Mouse (Mus musculus): ENCODE results near the gene Ppm1l.
A peak's percentile ranks its signal among the peaks of the same experiment; 100 is the strongest.
"Not testable (repeated sequence)": the region's sequence is repeated elsewhere in the genome, so short reads cannot be mapped to it uniquely, and the experiment has no call there.

Ppm1l gene

DNA sequence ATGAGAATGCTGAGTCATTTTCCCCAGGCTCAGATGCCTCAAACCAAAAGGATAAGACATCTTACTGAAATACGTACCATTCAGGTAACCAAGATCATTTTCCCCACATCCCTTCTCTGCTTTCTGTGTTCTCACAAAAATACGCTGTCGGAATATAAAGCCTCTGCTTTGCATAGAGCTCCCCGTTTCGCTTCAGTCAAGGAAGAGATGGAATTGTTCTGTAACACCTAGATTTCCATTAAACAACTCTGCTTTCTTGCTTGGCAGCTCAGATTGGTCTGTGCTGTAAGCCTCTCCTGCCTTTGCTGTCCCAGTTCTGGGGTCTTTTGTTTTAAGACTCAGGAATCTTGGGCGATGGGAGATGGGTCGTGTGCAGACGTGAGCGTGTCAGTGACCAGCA, 51.3 kb downstream of the Ppm1l start:
- DNase-seq (ENCODE audit: low spot score in 2 of 2) = no peak

DNA sequence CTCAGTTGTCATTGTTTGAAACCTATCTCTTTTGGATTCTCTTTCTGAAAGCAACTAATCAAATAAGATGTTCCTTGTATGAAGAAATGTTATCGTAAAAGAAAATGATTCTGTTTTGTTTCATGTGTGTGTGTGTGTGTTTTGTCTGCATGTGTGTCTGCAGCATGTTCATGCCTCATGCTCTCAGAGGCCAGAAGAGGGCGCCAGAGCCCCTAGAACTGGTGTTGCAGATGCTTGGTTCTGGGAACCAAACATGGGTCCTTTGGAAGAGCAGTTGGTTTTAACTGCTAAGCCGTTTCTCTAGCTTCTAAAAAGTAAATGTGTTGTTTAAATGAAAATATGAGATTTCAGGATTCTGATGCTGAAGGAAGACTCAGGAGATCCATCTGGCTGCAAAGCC, 56.1 kb downstream of the Ppm1l start:
- DNase-seq (ENCODE audit: low spot score in 2 of 2) = no peak

DNA sequence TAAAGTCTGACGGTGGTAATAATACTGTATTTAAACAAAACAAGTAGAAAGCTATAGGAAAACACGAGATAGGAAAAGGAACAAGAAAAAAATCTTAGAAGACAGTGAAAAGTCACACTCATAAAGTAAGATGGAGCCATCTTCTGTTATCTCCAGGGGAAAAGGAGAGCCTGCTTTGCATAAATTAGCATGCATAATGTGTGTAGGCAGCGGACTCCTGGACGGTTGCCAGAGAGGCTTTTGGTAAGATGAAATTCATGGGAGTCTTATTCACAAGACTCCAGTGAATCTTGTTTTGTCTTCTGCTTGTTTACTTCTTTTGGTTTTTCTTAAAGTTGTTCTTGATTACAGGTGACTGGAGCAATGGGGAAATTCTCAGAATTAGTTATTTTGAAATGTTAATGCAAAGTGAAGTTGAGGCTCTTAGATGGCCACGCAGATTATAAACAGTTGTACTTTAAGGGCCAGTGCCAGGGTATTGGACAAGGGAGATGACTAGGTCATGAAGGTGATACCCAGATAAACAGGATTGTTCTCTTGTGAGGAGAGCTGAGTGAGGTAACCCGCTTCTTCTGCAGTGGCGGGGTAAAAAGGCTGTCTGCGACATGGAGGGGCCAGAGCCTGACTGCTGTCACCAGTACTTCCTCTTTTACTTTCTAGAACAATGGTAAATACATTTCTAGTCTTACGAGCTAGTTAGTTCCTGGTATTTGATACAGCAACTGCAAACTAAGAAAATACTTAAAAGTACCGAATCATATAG, 57.1 kb downstream of the Ppm1l start:
- DNase-seq (ENCODE audit: low spot score in 2 of 2) = peak in 1 of 2 experiments; percentile 73

DNA sequence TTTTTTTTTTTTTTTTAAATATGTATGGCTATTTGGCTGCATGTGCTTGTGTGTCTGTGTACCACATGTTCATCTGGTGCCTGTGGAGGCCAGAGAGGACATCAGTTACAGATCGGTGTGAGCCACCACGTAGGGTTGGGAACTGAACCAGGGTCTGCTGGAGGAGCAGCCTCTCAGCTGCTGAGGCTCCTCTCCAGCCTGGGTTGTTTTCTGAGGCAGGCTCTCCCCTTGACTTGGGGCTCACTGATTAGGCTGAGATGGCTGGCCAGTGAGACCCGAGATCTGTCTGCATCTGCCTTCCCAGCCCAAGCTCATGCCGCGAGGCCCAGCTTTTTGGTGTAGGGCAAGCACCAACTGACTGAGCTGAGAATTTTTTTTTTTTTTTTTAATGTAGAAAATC, 57.9 kb downstream of the Ppm1l start:
- no peak for DNase-seq (ENCODE audit: low spot score in 2 of 2)

DNA sequence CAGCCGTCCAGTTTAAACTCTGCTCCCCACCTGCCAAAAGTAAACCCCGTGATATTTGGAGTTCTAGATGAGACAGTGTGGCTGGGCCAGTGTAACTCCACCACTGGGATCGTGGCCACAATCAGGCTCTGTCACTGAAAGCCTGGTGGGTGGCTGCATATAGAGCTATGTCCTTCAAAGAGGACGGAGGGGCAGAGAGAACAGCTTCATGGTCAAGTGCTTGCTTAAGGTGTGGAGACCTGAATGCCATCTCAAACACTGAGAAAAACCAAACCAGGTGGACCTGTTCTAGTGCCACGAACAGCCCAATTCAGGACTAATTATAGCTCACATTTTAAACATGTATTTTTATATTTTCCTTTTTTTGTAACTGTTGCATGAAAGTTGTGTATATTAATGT, 58.3 kb downstream of the Ppm1l start:
- DNase-seq (ENCODE audit: low spot score in 2 of 2) = no peak

DNA sequence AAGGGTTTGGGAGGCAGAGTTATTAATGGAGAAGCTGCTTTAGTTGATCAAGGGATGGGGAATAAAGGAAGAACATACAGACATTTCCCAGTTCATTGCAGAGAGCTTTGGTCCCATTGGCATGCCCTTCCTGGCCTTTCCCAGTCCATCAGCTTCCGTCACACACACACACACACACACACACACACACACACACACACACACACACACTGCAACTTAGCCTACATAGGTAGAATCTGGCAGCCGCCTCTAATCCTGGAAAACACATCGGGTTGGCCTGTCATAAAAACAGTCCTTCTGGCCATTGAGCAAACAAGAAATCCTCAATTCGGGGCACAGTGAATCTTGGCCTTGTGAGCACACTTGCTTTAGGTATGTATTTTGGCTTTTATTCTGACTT, 64.6 kb downstream of the Ppm1l start:
- no peak for DNase-seq (ENCODE audit: low spot score in 2 of 2)

DNA sequence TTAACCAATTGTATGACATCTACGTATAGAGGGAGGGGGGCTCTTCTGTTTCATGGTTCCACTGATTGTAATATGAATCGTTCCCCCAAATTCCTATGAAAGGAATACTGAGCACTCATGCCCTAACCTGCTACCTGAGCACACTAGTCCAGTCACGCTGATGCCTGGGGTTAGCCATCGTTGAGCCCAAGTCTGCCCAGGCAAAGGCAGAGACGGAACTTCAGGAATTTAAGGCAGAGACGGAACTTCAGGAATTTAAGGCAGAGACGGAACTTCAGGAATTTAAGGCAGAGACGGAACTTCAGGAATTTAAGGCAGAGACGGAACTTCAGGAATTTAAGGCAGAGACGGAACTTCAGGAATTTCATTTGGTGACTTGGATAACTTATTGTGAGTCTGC, 75.2 kb downstream of the Ppm1l start:
- not testable (repeated sequence) for DNase-seq (ENCODE audit: low spot score in 2 of 2)

DNA sequence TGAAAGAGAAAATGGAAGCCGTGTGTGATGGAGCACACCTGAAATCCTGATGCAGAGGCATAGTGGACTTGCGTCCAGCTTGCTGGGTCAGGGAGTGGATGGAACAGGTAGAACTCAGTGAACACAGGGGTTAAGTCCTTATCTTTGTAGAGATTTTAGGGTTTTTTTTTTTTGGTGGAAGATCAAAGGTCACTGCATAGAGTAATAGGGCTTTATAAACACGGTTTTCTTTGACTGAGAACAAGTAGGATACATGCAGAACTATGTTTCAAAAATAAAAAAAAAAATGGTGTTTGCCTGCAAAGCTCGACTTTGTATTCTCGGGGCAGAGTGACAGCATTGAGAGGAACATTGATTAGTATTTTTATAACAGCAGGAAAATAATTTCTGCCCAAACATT, 75.6 kb downstream of the Ppm1l start:
- DNase-seq (ENCODE audit: low spot score in 2 of 2) = no peak

DNA sequence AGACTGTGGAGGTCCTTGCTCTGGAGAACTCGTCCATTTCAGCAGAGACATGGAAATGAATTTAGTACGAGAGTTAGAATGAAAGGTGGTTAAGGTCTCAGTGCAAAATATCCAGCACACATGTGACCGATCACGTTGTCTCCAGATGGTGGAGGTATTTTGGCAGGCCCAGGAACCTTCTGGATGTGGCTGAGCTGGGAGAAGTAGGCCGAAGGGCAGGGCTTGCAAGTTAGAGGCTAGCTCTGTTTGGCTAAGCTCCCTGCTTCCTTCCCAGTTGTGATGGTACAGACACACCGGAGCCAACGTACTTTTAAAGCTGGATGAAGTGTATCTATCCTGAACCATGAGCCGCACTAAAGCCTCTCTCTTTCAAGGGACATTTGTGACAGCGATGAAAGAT, 76.4 kb downstream of the Ppm1l start:
- DNase-seq (ENCODE audit: low spot score in 2 of 2) = no peak

DNA sequence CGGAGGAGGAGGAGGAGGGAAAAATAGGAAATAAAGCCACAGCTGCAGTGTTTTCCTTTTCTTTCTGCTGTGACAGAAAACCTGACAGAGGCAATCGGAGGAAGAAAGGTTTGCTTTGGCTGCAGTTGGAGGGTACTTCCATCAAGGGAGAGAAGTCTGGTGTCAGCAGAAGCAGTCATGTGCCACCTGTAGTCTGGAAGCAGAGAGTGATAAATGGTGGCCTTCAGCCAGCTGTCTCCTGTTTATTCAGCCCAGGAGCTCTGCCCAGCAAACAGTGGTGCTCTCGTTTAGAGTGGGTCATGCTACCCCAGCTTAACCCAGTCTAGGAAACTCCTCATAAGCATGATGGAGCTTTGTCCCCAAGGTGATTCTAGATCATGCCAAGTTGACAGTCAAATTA, 77.3 kb downstream of the Ppm1l start:
- no peak for DNase-seq (ENCODE audit: low spot score in 2 of 2)

DNA sequence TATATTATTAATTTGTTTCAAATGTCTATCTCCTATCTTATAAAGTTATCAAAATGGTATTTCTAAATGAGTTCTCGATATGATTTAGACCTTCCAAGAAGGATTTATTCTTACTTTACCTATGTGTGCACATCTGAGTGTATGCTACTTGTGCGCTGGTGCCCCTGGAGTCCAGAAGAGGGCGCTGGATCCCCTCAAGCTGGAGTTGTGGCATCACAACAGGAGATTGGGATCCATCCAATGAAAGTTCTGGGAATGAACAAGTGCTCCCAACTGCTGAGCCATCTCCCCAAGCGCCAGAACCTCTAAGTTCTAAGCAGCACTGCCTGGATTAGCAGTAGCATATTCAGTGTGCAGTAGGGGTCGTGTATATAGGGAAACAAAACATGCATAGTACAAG, 78.4 kb downstream of the Ppm1l start:
- no peak for DNase-seq (ENCODE audit: low spot score in 2 of 2)

DNA sequence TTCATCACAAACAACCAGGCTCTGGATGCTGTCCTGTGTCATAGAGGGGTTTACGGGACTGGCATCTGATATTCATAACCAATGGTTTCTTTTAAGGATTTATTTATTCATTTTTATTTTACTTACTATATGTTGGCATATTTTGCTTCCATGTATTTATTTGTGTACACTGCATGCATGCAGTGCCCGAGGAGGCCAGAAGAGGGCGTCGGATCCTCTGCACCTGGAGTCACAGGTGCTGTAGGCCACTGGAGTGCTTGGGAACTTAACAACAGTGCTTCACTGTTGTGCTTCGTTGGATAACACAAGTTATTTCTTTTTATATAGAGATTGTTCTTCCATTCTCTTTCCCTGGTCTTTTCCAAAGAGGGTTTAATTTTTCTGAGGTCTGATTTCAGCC, 81.1 kb downstream of the Ppm1l start:
- DNase-seq (ENCODE audit: low spot score in 2 of 2) = no peak

DNA sequence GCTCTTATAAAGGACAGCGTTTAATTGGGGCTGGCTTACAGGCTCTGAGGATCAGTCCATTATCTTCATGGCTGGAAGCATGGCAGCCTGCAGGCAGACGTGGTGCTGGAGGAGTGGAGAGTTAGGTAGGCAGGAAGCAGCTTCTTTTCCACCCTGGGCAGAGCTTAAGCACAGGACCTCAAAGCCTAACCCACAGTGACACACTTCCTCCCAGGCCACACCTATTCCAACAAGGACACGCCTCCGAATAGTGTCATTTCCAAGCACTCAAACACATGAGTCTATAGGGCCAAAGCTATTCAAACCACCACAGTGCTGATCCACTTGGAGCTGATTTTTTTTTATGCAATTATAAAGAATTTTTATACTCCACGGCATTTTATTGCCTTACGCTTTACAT, 82.7 kb downstream of the Ppm1l start:
- DNase-seq (ENCODE audit: low spot score in 2 of 2) = no peak

DNA sequence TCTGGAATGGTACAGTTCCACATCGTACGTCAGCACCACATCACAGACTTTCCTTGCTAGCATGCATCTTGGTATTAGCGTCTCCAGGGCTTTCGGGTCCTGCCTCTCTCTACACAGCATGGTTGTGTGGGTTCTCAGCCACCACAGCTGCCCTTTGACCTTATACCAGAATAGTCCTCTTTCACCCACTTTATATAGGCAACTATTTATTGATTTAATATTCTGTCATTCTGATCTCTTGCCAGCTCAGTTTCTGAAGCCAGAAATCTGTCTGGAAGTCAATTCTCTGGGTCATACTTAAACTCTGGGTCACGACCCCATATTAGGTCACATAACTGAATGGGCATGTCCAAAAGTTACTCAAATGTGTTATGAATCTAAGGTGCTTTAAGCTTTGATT, 86.5 kb downstream of the Ppm1l start:
- no peak for DNase-seq (ENCODE audit: low spot score in 2 of 2)

DNA sequence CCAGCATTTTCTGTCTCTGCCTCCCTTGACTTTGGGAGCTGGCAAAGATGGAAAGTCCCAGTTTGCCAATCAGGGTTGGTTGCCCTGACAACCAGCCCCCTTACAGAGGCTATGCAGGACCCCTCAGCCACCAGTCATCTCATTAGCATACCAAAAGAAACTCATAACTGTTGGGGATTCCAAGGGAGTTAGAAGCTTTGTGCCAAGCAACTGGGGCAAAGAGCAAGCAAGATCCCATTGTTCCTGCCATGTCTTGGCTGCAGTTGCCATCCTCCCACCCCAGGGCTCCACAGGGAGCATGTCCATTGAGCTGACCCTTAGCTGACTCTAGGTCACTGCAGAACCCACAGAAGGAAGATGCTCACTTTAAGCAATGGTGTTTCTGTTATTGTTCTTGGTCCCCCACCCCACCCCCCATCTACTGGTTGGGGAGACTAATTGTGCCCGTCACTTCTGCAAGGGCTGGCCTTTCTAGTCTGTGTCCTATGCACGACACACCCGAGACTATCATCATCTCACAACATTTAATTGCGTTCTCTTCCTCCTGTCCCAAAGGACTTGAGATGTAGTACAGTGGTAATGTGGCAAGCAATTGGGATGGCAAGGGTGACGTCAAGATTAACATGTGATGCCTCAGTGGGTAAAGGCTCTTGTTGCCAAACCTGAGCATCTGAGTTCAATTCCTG, 89.7 kb downstream of the Ppm1l start:
- peak in 1 of 2 experiments; percentile 23 for DNase-seq (ENCODE audit: low spot score in 2 of 2)

DNA sequence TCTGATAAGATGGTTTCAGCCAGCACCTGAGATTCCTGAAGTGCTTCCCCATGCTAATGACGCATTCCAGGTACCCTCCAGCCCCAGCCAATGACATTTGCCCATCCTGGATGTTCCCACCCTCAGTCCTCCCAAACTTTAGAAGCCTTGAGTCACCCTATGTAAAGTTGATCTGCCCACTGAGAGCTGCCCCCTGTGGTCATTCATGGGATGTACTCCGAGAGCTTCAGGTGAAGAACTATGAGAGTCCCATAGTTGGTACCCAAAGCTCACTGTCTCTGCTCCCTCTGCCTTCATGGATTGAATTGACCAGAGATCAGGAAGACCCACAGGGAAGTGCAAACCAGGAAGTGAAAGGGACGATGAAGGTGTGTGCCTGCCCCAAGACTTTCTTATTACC, 91.4 kb downstream of the Ppm1l start:
- no peak for DNase-seq (ENCODE audit: low spot score in 2 of 2)

DNA sequence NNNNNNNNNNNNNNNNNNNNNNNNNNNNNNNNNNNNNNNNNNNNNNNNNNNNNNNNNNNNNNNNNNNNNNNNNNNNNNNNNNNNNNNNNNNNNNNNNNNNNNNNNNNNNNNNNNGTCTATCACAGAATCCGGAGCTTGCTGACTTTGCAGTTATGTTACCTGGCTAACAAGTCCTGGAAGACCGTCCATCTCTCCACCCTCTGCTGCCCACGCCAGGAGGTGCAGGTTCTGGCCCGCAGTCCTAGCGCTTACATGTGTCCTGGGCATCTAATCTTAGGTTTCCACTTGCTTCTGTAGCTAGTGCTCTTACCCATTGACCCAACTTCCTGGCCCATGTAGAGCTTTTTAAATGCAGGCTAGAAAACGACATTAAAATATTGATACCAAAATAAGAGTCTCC, 99.5 kb downstream of the Ppm1l start:
- DNase-seq (ENCODE audit: low spot score in 2 of 2) = no peak

DNA sequence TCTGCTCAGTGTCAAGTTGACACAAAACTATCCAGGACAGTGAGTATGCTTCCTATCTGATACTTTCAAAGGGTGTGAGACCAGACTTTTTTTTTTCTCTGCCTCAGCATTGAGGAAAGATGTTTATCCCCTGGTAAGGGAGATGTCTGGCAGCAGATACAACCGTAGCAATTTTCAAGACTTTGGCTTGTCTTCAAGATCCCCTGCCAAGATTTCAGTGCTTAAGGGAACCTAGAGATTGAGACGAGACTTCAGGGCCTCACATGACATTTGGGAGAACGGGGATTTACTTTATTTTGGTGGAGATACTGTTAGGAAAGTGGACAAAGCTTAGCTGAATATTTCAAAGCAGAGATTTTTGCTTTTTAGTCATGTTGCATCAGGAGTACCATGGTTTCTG, 106.1 kb downstream of the Ppm1l start:
- no peak for DNase-seq (ENCODE audit: low spot score in 2 of 2)

DNA sequence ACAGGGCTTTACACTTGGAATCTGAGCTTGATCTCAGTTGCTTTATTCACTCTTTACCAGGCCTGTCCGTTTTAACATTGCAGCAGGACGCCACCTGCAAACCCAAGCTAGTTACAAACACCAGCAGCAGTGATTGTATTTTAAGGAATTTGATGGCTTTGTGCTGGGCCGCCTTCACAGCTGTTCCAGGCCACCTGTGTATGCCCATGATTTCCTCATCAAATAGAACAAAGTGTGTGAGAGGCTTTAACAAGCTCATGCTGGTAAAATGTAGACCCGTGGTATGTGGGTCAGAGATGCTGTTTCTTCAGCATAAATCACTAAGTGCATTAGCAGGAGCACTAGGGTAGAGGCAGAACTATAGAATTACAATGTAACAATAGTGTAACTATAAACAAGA, 106.7 kb downstream of the Ppm1l start:
- DNase-seq (ENCODE audit: low spot score in 2 of 2) = no peak

DNA sequence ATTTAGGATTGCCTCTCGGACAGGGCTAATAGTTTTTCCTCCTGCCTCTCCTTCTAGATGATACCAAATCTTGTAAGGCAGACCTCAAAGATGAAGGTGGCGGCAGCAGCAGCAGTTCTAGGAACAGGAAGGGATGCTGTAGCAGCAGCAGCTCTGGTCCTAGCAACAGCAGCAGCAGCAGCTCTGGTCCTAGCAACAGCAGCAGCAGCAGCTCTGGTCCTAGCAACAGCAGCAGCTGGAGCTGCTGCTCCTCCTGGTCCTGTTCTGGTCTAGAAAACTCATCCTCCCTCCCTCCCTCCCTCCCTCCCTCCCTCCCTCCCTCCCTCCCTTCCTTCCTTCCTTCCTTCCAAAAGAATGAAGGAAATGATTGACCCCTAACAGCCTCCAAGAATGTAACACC, 108.1 kb downstream of the Ppm1l start:
- not testable (repeated sequence) for DNase-seq (ENCODE audit: low spot score in 2 of 2)

DNA sequence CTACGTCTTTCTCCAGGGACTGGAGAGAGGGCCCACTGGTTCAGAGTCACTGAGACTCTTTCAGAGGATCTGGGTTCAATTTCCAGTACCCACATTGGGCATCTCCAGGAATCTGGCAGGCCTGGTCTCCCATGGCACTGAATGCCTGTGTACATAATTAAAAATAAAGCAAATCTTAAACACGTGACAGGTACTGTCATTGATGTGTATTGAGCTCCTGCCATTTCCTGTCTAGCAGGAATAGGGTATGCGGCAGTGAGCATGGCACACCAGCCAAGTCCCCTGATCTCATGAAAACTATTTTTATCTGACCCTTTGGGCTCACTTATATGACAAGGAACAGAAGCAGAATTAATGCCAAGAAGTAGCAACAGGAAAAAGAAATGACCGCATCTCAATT, 110.6 kb downstream of the Ppm1l start:
- DNase-seq (ENCODE audit: low spot score in 2 of 2) = no peak

DNA sequence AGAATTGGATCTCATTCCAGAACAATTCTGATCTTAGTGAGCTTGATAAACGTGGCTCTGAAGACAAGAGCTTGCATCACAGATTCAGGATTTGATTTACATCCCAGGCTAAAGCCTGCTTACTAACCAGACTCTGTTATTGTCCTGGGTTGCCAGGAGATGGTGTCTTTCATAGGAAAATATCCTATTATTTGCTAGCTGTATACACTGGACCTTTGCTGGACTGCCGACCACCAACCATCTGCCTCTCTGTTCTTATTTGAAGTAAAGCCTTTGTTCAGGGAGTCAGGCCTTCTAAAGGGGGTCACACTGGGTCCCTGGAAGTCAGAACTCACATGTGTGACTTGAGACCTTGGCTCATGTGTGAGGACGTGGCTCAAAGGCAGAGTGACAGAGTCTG, 111.6 kb downstream of the Ppm1l start:
- no peak for DNase-seq (ENCODE audit: low spot score in 2 of 2)

DNA sequence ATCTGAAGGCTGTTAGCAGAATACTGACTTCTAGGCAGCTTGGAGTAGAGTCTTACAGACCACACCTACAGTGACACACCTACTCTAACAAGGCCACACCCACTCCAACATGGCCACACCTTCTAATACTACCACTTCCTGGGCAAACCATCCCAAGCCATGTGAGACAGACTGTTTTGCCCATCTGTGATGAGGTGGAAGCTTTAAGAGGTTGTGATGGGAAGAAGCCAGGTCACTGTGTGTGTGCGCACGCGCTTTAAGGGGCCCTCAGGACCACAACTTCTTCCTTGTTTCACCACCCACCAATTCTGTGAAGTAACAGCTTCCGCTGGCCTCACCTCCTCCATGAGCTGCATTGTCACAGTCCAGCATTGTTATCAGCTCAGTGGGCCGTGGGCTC, 112.7 kb downstream of the Ppm1l start:
- DNase-seq (ENCODE audit: low spot score in 2 of 2) = no peak

DNA sequence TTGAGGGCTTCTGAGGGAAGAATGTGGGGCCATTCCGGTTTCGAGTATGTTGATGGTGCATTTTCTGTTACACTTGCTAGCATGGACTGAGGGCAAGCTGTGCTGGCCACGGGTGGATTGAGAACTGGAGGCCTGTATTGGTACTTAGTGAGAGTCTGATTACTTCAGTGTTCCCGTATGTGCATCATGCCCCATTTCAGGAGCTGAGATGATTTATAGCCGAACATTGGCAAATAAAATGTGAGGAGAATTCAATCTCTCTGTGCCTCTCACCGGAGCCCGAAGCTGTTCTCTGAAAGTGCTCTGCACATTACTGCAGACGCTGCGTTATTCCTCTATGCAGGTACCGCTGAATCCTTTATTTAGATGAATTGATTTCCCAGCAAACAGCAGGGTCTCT, 116.9 kb downstream of the Ppm1l start:
- DNase-seq (ENCODE audit: low spot score in 2 of 2) = no peak
